Mouse (Mus musculus): ENCODE data around the gene Itgb1bp1. TPM values are rescaled to one million over a fixed set of nuclear protein-coding genes. Genes with fewer than 3 reads are reported as not detected.

The Itgb1bp1 gene
- polyA plus RNA-seq, 1 experiment from 2014 or later = 38.7 TPM

- peaks cover 3% of the 10 kb centered on the region; the same call in 1 of the 2 replicates for H3K4me1 ChIP-seq
- no peak for DNase-seq (ENCODE audit: extremely low spot score, low spot score)
- H3K27ac ChIP-seq = no peak overlapping the region
- no peaks in the 10 kb centered on the region for H3K9me3 ChIP-seq
- H3K27me3 ChIP-seq (ENCODE audit: poor library complexity, severe bottlenecking) = no peaks in the 10 kb centered on the region
- no peak overlapping the region for H3K4me3 ChIP-seq
- 80% methylated on average over 6 of the region's 6 CpGs for WGBS
- peaks cover 79% of the 10 kb centered on the region for H3K36me3 ChIP-seq (replicated peaks)
Observed at GRCm38 (mm10) chr12:21227076-21227980, 58.8 kb downstream of the Itgb1bp1 start.

GRCm38 (mm10) chr12:21226316-21226715, 59.8 kb downstream of the Itgb1bp1 start:
- peaks cover 79% of the 10 kb centered on the region for H3K36me3 ChIP-seq (replicated peaks)
- H3K27me3 ChIP-seq (ENCODE audit: poor library complexity, severe bottlenecking) = no peaks in the 10 kb centered on the region
- H3K4me3 ChIP-seq = no peak overlapping the region
- DNase-seq (ENCODE audit: extremely low spot score, low spot score) = no peak
- 90% methylated on average over 9 of the region's 9 CpGs for WGBS
- H3K9me3 ChIP-seq = no peaks in the 10 kb centered on the region
- peaks cover 3% of the 10 kb centered on the region; the same call in 1 of the 2 replicates for H3K4me1 ChIP-seq
- H3K27ac ChIP-seq = no peak overlapping the region

- WGBS = 87% methylated on average over 8 of the region's 8 CpGs
- H3K4me1 ChIP-seq = peaks cover 3% of the 10 kb centered on the region; the same call in 1 of the 2 replicates
- no peak for DNase-seq (ENCODE audit: extremely low spot score, low spot score)
- peaks cover 79% of the 10 kb centered on the region for H3K36me3 ChIP-seq (replicated peaks)
- H3K9me3 ChIP-seq = no peaks in the 10 kb centered on the region
- no peak overlapping the region for H3K27ac ChIP-seq
- H3K4me3 ChIP-seq = no peak overlapping the region
- no peaks in the 10 kb centered on the region for H3K27me3 ChIP-seq (ENCODE audit: poor library complexity, severe bottlenecking)
Observed at GRCm38 (mm10) chr12:21225358-21225757, 60.7 kb downstream of the Itgb1bp1 start.

GRCm38 (mm10) chr12:21223923-21224322, 62.2 kb downstream of the Itgb1bp1 start:
- Histone ChIP-seq H3K4me3 (no peak overlapping the region), H3K4me1 (no peaks in the 10 kb centered on the region), H3K36me3 (replicated peaks) (peaks cover 71% of the 10 kb centered on the region), H3K9me3 (no peaks in the 10 kb centered on the region), H3K27me3 (ENCODE audit: poor library complexity, severe bottlenecking) (no peaks in the 10 kb centered on the region), H3K27ac (no peak overlapping the region)
- 92% methylated on average over 4 of the region's 4 CpGs for WGBS
- no peak for DNase-seq (ENCODE audit: extremely low spot score, low spot score)

- no peaks in the 10 kb centered on the region for H3K4me1 ChIP-seq
- H3K9me3 ChIP-seq = no peaks in the 10 kb centered on the region
- no peaks in the 10 kb centered on the region for H3K27me3 ChIP-seq (ENCODE audit: poor library complexity, severe bottlenecking)
- H3K4me3 ChIP-seq = no peak overlapping the region
- no peak for DNase-seq (ENCODE audit: extremely low spot score, low spot score)
- H3K36me3 ChIP-seq (replicated peaks) = peaks cover 90% of the 10 kb centered on the region
- WGBS = 100% methylated on average over 1 of the region's 1 CpGs
- no peak overlapping the region for H3K27ac ChIP-seq
Observed at GRCm38 (mm10) chr12:21220596-21220995, 65.5 kb downstream of the Itgb1bp1 start.

- Histone ChIP-seq H3K36me3 (replicated peaks) (peaks cover 91% of the 10 kb centered on the region), H3K9me3 (no peaks in the 10 kb centered on the region), H3K4me3 (no peak overlapping the region), H3K27ac (no peak overlapping the region), H3K27me3 (ENCODE audit: poor library complexity, severe bottlenecking) (no peaks in the 10 kb centered on the region), H3K4me1 (no peaks in the 10 kb centered on the region)
- WGBS = 89% methylated on average over 11 of the region's 11 CpGs
- no peak for DNase-seq (ENCODE audit: extremely low spot score, low spot score)
Observed at GRCm38 (mm10) chr12:21217776-21218444, 68.2 kb downstream of the Itgb1bp1 start.

- WGBS = 95% methylated on average over 8 of the region's 8 CpGs
- Histone ChIP-seq H3K27me3 (ENCODE audit: poor library complexity, severe bottlenecking) (no peaks in the 10 kb centered on the region), H3K9me3 (no peaks in the 10 kb centered on the region), H3K4me3 (no peak overlapping the region), H3K36me3 (replicated peaks) (peaks cover 85% of the 10 kb centered on the region), H3K4me1 (no peaks in the 10 kb centered on the region), H3K27ac (no peak overlapping the region)
- DNase-seq (ENCODE audit: extremely low spot score, low spot score) = no peak
Observed at GRCm38 (mm10) chr12:21214551-21215165, 71.4 kb downstream of the Itgb1bp1 start.

- no peaks in the 10 kb centered on the region for H3K9me3 ChIP-seq
- no peaks in the 10 kb centered on the region for H3K4me1 ChIP-seq
- H3K27me3 ChIP-seq (ENCODE audit: poor library complexity, severe bottlenecking) = no peaks in the 10 kb centered on the region
- no peak for DNase-seq (ENCODE audit: extremely low spot score, low spot score)
- WGBS = 94% methylated on average over 17 of the region's 17 CpGs
- no peak overlapping the region for H3K4me3 ChIP-seq
- peaks cover 91% of the 10 kb centered on the region for H3K36me3 ChIP-seq (replicated peaks)
- H3K27ac ChIP-seq = no peak overlapping the region
Observed at GRCm38 (mm10) chr12:21212876-21213275, 73.2 kb downstream of the Itgb1bp1 start.

GRCm38 (mm10) chr12:21209273-21209672, 76.8 kb downstream of the Itgb1bp1 start:
- Histone ChIP-seq H3K4me1 (peaks cover 10% of the 10 kb centered on the region), H3K36me3 (replicated peaks) (peaks cover 90% of the 10 kb centered on the region), H3K9me3 (no peaks in the 10 kb centered on the region), H3K27ac (no peak overlapping the region), H3K4me3 (no peak overlapping the region), H3K27me3 (ENCODE audit: poor library complexity, severe bottlenecking) (no peaks in the 10 kb centered on the region)
- DNase-seq (ENCODE audit: extremely low spot score, low spot score) = no peak
- 90% methylated on average over 10 of the region's 10 CpGs for WGBS

GRCm38 (mm10) chr12:21208172-21208795, 77.8 kb downstream of the Itgb1bp1 start:
- Histone ChIP-seq H3K27ac (no peak overlapping the region), H3K4me1 (peaks cover 20% of the 10 kb centered on the region), H3K9me3 (no peaks in the 10 kb centered on the region), H3K36me3 (replicated peaks) (peaks cover 85% of the 10 kb centered on the region), H3K4me3 (no peak overlapping the region), H3K27me3 (ENCODE audit: poor library complexity, severe bottlenecking) (no peaks in the 10 kb centered on the region)
- no peak for DNase-seq (ENCODE audit: extremely low spot score, low spot score)
- 92% methylated on average over 11 of the region's 11 CpGs for WGBS

GRCm38 (mm10) chr12:21207422-21207821, 78.7 kb downstream of the Itgb1bp1 start:
- 93% methylated on average over 5 of the region's 5 CpGs for whole genome bisulfite sequencing
- Histone ChIP-seq H3K27ac (no peak overlapping the region), H3K9me3 (no peaks in the 10 kb centered on the region), H3K36me3 (replicated peaks) (peaks cover 80% of the 10 kb centered on the region), H3K4me3 (no peak overlapping the region), H3K27me3 (ENCODE audit: poor library complexity, severe bottlenecking) (no peaks in the 10 kb centered on the region), H3K4me1 (peaks cover 28% of the 10 kb centered on the region)
- no peak for DNase-seq (ENCODE audit: extremely low spot score, low spot score)

- no peaks in the 10 kb centered on the region for H3K9me3 ChIP-seq
- H3K27ac ChIP-seq = no peak overlapping the region
- 95% methylated on average over 4 of the region's 4 CpGs for WGBS
- no peak overlapping the region for H3K4me3 ChIP-seq
- no peak for DNase-seq (ENCODE audit: extremely low spot score, low spot score)
- peaks cover 28% of the 10 kb centered on the region for H3K4me1 ChIP-seq
- H3K27me3 ChIP-seq (ENCODE audit: poor library complexity, severe bottlenecking) = no peaks in the 10 kb centered on the region
- peaks cover 84% of the 10 kb centered on the region for H3K36me3 ChIP-seq (replicated peaks)
Observed at GRCm38 (mm10) chr12:21205799-21206198, 80.3 kb downstream of the Itgb1bp1 start.

Data from forebrain, embryonic 10.5 days (tissue).